Mouse (Mus musculus): ENCODE measurements at regions not wholly inside any gene's neighbourhood (a gene's known extent, or its start where the extent isn't known, plus 50 kb on each side); places are given as distances from the start of the nearest gene placed in this dataset.

DNA sequence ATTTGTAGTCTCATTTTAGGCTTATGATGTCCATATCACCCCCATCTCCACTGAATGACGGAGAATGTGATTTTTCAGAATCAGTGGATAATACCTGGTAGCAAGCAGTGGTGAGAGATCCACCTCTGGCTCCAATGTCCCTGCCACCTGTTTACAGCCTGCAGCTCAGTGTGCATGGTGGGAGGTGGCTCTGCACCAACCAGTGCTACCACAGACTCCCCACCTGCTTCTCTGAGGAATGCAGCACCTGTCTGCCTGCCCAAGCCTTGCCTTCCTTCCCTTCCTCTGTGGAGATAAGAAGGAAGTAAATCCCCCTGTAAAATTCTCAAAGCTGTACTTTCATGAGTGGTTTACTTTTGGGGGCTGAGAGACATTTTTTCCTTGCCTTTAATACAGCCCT lies 95.9 kb upstream of the Shh start:
- TF ChIP-seq CTCF (IDR thresholded peaks at IDR 0.05; ENCODE audit: extremely low read depth, insufficient read length, insufficient replicate concordance, low read depth, low read length), result no peak
- TF ChIP-seq POLR2A (IDR thresholded peaks at IDR 0.05; ENCODE audit: low read depth, low read length), result no peak
